Mouse (Mus musculus): Measurements from ENCODE around the gene Tmed10. TPM values are rescaled to one million over a fixed set of nuclear protein-coding genes. Genes with fewer than 3 reads are reported as not detected.

The Tmed10 gene
- polyA plus RNA-seq, 1 experiment, result 144 TPM

DNA sequence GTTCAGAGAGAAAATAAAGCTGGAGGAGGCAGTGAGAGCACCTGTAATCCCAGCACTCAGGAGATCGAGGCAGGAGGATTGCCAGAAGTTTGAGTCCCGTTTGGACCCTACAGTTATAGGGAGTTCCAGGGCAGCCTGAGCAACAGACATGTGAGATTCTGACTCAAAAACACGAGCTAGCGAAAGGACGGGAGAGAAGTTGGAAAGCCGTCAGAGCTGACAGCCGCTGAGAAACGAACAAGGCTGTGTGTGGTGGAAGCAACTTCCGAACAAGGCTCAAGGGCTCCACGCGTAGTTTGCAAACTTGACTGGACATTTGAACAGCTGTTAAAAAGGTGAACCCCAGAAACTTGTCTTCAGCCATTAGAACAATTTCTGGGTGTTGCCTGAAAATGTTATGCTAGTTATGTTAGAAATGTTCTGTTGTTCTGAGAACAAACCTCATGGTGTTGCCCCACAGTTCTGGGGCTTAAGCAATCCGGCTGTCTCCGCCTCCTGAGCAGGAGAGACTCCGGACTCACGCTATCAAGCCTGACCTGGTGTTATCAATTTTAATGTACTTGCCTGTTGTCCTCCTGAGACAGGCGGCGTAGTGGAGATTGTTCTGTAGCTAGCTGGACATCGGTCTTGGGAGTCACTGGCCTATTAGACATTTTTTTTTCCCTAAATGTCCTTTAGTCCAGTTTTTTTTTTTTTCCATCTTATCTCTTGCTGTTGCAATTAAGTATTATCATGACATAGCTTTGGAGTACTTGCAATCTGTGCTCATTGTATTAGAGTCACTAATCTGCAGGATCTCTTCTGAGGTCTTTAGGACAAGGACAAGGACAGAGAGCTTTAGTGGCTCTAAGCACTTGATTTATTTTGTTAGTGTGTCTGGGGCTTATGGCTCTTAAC is 22.7 kb upstream of the Tmed10 start:
- no peak overlapping the region for H3K27ac ChIP-seq (ENCODE audit: insufficient read depth, low read length)
- H3K4me3 ChIP-seq (ENCODE audit: insufficient read depth, low read length), result no peak overlapping the region
- TF ChIP-seq CTCF (IDR thresholded peaks at IDR 0.05; ENCODE audit: extremely low read depth, insufficient read depth, low read length) (no peak), POLR2A (IDR thresholded peaks at IDR 0.05; ENCODE audit: extremely low read depth, insufficient read depth, low read length) (no peak)
- H3K4me1 ChIP-seq (ENCODE audit: control insufficient read depth, insufficient read depth, low read length), result no peaks in the 10 kb centered on the region

DNA sequence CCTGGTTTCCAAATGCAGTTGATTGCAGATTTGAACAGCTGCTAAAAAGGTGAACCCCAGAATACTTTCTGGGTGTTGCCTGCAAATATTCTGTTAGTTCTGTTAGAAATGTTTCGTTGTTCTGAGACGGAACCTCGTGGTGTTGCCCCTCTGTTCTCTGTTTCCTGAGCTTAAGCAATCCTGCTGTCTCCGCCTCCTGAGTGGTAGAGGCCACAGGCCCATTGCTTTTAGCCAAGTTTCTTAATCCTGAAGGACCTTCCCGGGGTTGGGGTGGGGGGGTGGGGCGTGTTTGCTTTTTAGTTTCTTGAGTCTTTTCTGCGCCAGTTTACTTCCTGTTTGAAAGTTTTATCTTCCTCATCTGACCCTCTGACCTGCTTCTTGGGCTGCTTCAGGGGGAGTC is 19.3 kb upstream of the Tmed10 start:
- Histone ChIP-seq H3K4me3 (ENCODE audit: insufficient read depth, low read length) (no peak overlapping the region), H3K27ac (ENCODE audit: insufficient read depth, low read length) (no peak overlapping the region), H3K4me1 (ENCODE audit: control insufficient read depth, insufficient read depth, low read length) (no peaks in the 10 kb centered on the region)
- TF ChIP-seq CTCF (IDR thresholded peaks at IDR 0.05; ENCODE audit: extremely low read depth, insufficient read depth, low read length) (no peak), POLR2A (IDR thresholded peaks at IDR 0.05; ENCODE audit: extremely low read depth, insufficient read depth, low read length) (no peak)

DNA sequence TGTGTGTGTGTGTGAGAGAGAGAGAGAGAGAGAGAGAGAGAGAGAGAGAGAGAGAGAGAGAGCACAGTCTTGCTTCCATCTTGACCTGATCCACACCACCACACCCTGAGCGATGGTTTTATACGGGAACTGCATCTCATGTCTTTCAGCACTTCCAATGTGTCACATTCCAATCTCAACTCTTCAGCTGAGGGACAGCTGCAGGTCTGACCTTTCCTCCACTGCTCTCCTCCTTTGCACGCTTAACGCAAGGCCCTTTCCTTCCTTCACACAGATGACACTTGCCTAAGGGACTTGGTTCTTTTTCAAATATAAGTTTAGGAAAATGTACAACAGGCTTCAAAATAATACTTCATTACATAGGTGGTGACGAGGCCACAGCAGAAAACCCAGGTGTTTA is 18.9 kb upstream of the Tmed10 start:
- Histone ChIP-seq H3K27ac (ENCODE audit: insufficient read depth, low read length) (no peak overlapping the region), H3K4me3 (ENCODE audit: insufficient read depth, low read length) (no peak overlapping the region), H3K4me1 (ENCODE audit: control insufficient read depth, insufficient read depth, low read length) (no peaks in the 10 kb centered on the region)
- TF ChIP-seq CTCF (IDR thresholded peaks at IDR 0.05; ENCODE audit: extremely low read depth, insufficient read depth, low read length), result no peak
- TF ChIP-seq POLR2A (IDR thresholded peaks at IDR 0.05; ENCODE audit: extremely low read depth, insufficient read depth, low read length), result no peak

DNA sequence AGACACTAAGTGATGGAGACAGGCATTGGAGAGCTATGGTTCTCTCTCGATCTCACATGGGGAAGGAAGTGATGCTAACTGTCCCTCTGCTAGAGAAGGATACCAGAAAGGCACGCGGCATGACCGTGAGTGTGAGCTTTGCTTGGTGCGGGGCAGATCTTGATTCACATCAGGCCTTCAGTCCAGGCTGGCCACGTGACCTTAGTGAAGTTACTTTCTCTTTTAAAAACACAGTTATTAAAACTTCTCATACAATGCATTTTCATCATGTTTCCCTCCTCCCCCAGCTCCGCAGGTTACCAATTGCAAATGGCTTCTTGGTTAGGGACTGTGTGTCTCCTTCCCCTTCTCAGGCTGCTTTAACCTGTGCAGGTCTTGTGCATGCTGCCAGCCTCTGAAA is 16.5 kb upstream of the Tmed10 start:
- TF ChIP-seq CTCF (IDR thresholded peaks at IDR 0.05; ENCODE audit: extremely low read depth, insufficient read depth, low read length), result no peak
- TF ChIP-seq POLR2A (IDR thresholded peaks at IDR 0.05; ENCODE audit: extremely low read depth, insufficient read depth, low read length), result no peak
- Histone ChIP-seq H3K4me3 (ENCODE audit: insufficient read depth, low read length) (no peak overlapping the region), H3K27ac (ENCODE audit: insufficient read depth, low read length) (no peak overlapping the region), H3K4me1 (ENCODE audit: control insufficient read depth, insufficient read depth, low read length) (no peaks in the 10 kb centered on the region)

DNA sequence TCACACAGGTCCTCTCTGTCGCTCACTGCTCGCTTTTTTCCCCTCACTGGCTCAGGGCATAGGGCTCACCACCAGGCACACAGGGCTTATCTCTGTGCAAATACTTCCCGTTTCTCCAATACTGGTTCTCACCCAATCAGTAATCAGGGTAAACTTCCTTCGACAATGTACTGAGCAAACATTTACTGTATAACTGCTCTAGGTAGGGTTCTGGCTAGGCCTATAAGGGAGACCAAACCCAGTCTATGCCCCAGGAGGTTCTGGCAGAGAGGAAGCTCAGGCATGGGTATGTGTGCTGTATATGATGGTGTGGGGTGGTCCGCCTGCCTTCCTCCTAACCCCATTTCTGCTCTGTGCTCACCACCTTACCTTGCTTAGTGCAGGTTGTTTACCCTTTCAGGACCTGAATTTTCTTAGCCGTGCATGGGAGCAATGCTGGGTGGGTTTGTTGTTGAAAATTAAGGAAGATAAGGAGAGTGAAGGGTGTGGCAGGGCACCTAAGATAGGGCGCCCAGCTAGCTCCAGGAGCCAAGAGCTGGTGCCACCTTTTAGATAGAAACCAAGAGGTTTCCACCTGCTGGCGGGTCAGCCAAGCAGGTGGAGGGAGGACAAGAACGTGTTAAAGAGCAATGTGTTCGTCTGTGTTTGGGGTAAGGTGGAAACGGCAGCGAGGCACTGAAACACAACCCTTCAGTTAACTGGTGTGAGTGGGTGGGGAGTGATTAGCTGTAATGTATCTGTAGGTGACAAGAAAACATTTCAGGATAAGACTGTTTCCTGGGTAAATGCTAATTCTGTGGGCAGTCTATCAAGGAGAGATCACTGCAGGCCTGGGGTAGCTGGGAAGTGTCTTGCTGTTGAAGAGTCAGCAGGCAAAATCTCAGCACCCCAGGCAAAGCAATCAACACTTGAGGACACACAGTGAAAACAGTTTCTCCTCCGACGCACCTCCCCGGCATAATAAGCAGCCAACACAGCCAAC is 14.8 kb upstream of the Tmed10 start:
- H3K4me1 ChIP-seq (ENCODE audit: control insufficient read depth, insufficient read depth, low read length), result no peaks in the 10 kb centered on the region
- H3K27ac ChIP-seq (ENCODE audit: insufficient read depth, low read length), result no peak overlapping the region
- no peak overlapping the region for H3K4me3 ChIP-seq (ENCODE audit: insufficient read depth, low read length)
- TF ChIP-seq POLR2A (IDR thresholded peaks at IDR 0.05; ENCODE audit: extremely low read depth, insufficient read depth, low read length) (no peak), CTCF (IDR thresholded peaks at IDR 0.05; ENCODE audit: extremely low read depth, insufficient read depth, low read length) (no peak)

DNA sequence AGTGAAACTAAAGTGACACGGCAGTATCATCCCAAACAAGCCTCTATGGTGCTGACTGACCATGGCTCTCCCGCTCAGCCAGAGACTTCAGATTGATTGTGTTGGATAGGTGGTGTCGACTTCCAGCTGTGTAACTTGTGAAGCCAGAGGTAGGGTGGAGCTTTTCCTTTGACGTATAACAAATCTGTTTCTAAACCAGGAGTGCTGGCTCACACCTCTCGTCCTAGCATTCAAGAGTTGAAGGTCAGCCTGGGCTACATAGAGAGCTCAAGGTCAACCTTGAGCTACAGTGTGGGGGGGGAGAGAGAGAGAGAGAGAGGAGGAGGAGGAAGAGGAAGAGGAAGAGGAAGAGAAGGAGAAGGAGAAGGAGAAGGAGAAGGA is 11.3 kb upstream of the Tmed10 start:
- Histone ChIP-seq H3K4me1 (ENCODE audit: control insufficient read depth, insufficient read depth, low read length) (no peaks in the 10 kb centered on the region), H3K27ac (ENCODE audit: insufficient read depth, low read length) (0 out of 2 replicates have a peak overlapping the region, but pooled peaks have one; percentile 75), H3K4me3 (ENCODE audit: insufficient read depth, low read length) (no peak overlapping the region)
- no peak for TF ChIP-seq POLR2A (IDR thresholded peaks at IDR 0.05; ENCODE audit: extremely low read depth, insufficient read depth, low read length)
- TF ChIP-seq CTCF (IDR thresholded peaks at IDR 0.05; ENCODE audit: extremely low read depth, insufficient read depth, low read length), result no peak

DNA sequence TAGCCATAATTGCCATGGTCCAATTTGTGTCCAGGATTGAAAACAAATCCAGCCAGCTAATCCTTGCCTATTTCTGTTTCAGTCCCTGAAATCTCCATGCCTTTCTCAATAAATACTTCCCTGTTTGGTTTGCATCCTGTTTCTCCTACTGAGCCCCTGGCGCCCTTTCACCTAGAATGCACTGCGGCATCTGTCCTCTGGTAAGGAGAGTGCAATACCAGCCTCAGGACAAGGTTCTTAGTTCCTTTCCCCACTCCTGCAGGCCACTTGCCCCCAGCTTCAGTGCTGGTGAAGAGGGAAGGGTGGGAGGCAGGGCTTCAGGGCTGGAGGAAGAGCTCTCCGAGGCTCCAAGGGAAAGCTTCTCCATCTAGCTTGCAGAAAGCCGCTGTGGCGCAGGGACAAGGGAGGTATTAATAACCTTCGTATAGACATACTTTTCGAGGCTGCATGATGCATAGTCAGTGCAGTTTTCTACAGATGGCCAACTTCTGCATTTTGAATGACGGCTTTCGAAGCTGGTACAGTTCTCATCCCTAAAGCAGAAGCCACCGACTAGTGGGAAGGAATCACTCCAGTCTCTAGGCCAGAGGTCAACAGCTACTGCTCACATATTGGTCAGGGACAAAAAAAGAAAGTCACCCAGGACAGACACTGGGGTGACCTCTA is 10.8 kb upstream of the Tmed10 start:
- TF ChIP-seq CTCF (IDR thresholded peaks at IDR 0.05; ENCODE audit: extremely low read depth, insufficient read depth, low read length), result no peak
- TF ChIP-seq POLR2A (IDR thresholded peaks at IDR 0.05; ENCODE audit: extremely low read depth, insufficient read depth, low read length), result no peak
- no peak overlapping the region for H3K4me3 ChIP-seq (ENCODE audit: insufficient read depth, low read length)
- no peaks in the 10 kb centered on the region for H3K4me1 ChIP-seq (ENCODE audit: control insufficient read depth, insufficient read depth, low read length)
- H3K27ac ChIP-seq (ENCODE audit: insufficient read depth, low read length), result peak overlapping the region; percentile 75; the same call in 1 of the 2 replicates

DNA sequence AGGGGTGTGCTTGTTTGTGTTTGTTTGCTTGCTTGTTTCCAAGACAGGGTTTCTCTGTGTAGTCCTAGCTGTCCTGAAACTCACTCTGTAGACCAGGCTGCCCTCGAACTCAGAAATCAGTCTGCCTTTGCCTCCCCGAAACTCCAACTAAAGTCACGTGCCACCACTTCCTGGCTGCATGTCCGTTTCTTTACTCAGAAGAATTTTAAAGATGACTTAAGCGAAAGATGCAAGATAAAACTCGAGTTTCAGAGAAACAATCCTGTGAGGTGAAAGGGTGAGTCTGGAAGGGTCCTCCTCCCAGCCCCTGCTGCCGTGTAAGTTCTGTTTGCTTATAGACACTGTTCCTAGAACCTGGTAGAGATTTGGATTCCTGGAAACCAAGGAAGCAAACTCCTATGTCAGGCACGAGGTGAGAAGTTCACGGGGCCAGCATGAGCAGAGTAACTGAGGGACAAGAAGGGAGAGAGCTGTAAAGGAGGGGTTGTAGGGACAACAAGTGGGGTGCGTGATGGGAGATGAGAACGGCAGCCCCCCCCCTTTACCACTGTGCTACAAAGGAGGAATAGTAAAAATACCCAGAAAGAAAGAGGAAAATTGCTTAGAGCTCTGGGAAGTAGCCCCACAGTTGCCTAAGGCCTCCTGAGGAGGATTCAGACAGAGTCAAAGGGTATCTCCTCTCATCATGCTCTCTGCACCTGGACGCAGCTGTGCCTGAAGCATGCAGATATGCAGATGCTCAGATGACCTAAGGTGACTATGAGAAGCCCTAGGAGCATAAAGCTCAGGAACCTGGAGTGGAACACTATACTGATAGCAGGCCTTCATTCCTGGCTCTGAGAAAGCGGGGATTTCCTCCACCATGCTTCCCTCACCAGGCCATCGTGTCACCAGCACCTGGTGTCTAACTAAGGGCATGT is 8.4 kb upstream of the Tmed10 start:
- Histone ChIP-seq H3K27ac (ENCODE audit: insufficient read depth, low read length) (no peak overlapping the region), H3K4me1 (ENCODE audit: control insufficient read depth, insufficient read depth, low read length) (no peaks in the 10 kb centered on the region), H3K4me3 (ENCODE audit: insufficient read depth, low read length) (no peak overlapping the region)
- no peak for TF ChIP-seq CTCF (IDR thresholded peaks at IDR 0.05; ENCODE audit: extremely low read depth, insufficient read depth, low read length)
- no peak for TF ChIP-seq POLR2A (IDR thresholded peaks at IDR 0.05; ENCODE audit: extremely low read depth, insufficient read depth, low read length)

Measured in cortical plate, adult 2 months (tissue).